Mouse (Mus musculus) induced T-regulatory cell, adult 2 months (primary cell): ENCODE results near the gene Cxcr6.

ENCODE experiments used
- DNase-seq: peaks from one replicate; pipeline ENCODE4 v3.0.0-alpha.2; 2012; ENCODE audit warnings: low read depth

Cxcr6 gene

GRCm38 (mm10) chr9:123818601-123819000 is 12.3 kb downstream of the Cxcr6 start:
- DNase-seq, result no peak

DNA sequence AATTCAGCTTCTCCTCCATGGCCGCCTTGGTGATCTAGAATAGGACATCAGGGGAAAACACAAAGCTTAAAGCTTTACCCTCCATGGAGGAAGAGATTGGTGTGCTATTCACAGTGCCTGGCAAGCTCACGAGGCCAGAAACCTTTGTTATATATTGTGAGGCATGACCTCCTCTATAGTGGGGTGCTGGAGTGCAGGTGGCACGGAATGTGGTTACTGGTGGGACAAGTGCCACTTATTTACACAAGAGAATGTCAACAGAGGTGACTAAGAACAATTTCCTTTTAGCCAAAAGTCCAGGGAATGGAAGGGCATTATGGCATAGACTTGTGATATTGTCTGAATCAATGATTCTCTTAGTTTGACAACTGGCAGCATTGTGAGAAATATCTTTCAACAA is 20.4 kb downstream of the Cxcr6 start:
- no peak for DNase-seq

GRCm38 (mm10) chr9:123828916-123829315 is 22.6 kb downstream of the Cxcr6 start:
- no peak for DNase-seq

DNA sequence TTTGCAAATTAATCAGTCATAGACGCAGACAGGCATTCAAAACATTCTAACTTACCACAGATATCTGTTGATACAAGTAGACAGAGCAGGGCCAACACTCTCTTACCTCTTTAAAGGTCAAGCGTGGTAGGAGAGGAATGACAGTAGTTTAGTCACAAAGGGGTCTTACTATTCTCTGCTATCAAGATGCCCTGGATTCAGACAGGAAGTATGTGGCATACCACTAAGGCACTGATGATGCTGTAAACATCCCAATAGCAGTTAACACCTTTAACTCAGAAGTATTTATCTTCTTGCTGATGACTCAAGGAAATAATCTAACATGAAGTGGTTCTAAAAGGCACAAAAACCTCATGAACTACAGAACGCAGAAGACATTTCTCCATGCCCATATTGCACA is 29.6 kb downstream of the Cxcr6 start:
- DNase-seq, result peak; percentile 50

DNA sequence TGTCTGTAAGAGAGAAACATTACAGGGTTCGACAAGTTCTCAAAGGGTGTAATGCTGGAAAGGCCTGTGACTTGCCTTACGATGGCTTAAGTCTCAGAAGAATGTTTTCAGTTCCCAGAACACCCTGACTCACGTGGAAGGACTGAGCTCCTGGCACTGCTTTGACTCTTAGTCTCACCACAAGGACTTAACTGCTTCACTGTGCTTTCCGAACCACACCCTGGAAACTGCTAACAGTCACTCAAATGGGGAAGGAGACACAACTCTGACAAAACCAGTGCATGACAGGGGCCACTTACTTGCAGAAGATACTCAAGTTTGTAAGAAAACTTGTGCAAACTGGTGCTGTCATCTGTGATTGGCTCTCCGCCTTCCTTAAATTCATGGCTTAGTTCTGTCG is 34.0 kb downstream of the Cxcr6 start:
- DNase-seq, result peak; percentile 31

DNA sequence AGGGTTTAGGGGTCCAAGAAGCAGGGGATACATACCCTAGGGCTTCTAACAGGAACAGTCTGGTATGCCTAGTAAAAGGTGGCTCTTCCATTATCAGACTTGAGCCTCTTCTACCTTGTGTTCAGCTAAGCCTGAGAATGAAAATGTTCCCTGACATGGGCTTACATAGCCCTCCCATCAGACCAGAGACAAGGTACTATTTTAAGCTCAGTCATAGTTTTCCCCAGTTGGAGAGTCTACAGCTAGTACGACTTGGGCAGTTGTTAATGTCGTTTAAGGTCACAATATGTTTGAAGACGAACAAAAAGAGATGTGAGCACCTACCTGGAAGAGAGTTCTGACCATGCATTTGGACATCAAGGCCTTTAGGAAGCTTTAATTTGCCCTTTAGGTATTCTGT is 38.2 kb downstream of the Cxcr6 start:
- no peak for DNase-seq

DNA sequence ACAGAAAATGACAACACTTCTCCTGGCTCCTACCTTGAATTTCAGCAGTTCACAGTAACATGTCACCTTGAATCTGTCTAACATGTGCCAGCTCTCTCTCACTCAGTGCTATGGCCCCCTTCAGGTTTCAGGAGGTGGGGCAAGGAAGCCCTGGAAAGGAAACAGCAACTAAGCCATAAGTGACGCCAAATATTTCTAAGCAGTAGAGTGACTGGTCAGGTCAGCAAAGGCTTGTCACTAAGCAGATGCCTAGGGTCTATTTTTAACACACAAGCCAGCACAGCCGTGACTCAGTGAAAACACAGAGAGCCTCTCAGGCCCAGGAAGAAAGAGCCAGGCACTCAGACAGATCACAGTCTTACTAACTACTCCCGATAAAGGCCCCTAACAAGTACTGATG is 38.8 kb downstream of the Cxcr6 start:
- peak; percentile 55 for DNase-seq

DNA sequence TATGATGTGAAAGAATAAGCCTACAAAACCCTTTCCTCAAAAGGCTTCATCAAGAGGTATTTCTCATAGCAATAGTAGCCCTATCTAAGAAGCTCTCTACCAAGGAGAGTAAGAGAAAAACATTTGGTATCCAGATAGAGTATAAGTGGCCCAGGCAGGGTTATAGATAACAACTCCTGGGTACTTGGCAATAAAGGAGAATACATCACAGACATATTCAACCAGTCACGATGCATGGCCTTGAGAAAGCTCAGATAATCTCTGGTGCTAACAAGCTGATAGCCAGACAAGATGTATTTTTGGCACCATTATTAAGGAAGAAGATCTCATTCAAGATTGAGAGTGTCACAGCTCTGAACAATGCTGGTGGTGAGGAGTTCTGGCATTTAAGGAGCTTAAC is 40.2 kb downstream of the Cxcr6 start:
- DNase-seq, result no peak

- peak; percentile 45 for DNase-seq
These were observed 43.9 kb downstream of the Cxcr6 start for GRCm38 (mm10) chr9:123849976-123850695.

DNA sequence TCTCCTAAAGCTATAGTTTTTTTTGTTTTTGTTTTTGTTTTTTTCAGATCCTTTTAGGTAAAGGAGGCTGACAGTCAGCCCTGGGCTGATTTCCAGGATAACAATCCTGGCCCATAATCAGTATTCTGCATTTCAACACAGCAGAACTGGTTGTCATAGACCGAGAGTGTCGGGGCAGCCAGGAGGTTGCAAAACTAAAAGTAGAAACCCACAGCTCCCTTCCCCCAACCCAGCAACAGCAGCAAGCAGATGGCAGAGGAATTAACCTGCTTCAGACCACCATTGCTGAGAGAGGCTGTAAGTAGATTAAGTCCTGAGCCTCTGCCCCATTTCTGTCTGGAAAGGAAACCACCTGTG is 44.4 kb downstream of the Cxcr6 start:
- DNase-seq, result no peak

GRCm38 (mm10) chr9:123851062-123851712 is 44.9 kb downstream of the Cxcr6 start:
- peak; percentile 89 for DNase-seq

DNA sequence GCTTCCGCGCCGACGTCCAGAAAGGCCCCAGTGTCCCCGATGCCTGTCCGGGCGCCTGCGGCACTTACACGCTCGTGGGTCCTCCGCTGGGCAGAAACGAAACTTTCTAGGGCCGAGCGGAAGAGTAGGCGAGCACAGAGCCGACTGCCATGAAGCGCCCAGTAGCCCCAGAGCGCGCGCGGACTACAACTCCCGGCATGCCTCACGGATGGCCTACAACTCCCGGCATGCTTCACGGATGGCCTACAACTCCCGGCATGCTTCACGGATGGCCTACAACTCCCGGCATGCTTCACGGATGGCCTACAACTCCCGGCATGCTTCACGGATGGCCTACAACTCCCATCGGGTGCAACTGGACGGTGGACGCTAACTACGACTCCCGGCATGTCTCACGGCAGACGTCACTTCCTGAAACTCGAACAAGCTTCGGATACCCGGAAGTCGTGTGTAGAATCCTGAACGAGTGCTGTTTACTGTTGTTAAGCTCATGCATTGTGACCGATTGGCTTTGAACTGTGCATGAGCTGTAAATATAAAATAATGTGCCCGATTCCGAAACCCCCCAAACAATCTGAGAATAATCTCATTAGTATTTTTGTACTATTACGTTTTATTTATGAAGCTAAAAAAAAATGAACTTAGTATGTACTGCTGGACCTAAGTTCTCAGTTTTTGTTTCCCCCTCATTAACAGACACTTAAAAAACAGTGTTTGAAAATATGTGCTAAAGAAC is 45.6 kb downstream of the Cxcr6 start, which contains the start of gene Fyco1:
TSS of gene Fyco1 (minus strand) at position 187 of the 736 bp plus-strand sequence.
- peak; percentile 96 for DNase-seq

GRCm38 (mm10) chr9:123852449-123853390 is 46.4 kb downstream of the Cxcr6 start:
- peak; percentile 40 for DNase-seq

DNA sequence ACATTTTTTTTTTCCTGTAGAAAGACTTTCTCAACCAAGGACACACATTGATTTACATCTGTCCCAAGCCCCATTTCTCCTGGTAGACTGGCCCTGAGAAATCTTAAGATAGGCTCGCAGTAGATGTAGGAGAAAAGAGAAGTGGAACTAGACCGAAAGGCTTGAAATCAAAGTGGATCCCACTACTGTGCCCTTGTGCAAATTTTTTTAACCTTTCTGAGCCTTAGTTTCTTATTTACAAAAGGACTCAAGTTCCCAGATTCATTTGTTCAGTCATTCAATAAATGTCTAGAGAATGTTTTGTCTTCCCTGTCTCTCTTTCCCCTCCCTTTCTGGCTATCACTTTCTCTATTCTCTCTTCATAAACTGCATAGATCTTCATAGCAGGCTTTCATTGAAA is 50.6 kb downstream of the Cxcr6 start:
- no peak for DNase-seq
